Mouse (Mus musculus) ovary, postnatal 14 days (tissue): ENCODE results near the gene Ubxn11.

Experiments
- DNase-seq: peaks from one replicate; pipeline ENCODE4 v3.0.0; 2022; ENCODE audit warnings: low spot score

The Ubxn11 gene

DNA sequence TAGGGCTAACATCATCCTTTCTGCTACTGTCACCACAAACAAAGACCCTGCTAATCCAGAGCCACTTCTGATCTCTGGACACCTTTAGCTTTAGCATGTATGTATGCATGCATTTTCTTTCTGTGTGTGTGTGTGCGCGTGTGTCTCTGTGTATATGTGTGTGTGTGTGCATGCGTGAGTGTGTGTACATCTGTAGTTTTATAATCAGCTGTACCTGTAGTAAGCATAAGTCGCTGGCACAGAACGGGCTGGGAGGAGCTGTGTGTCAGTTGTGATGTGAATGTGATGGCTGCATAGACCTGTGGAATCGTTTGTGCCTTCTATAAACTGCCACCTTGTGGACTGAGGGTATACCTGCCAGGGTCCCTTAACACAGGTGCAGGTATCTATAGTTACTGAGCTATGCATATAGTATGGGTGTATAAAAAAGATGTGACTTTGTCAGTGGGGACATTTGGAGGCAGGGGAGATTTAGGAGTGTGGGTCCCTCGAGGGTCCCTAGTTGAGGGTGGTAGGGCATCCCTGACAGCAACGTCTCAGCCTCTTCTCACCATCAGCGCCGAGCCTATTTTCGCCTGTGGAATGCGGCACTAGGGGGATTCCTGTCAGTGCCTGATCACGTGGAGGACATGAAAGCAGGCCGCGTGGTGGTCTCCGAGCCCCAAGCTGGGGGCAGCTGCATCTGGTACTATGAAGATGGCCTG lies 11.7 kb upstream of the Ubxn11 start:
- DNase-seq, result no peak

- DNase-seq, result no peak
Observed at GRCm38 (mm10) chr4:134091225-134091529, 11.2 kb upstream of the Ubxn11 start.

DNA sequence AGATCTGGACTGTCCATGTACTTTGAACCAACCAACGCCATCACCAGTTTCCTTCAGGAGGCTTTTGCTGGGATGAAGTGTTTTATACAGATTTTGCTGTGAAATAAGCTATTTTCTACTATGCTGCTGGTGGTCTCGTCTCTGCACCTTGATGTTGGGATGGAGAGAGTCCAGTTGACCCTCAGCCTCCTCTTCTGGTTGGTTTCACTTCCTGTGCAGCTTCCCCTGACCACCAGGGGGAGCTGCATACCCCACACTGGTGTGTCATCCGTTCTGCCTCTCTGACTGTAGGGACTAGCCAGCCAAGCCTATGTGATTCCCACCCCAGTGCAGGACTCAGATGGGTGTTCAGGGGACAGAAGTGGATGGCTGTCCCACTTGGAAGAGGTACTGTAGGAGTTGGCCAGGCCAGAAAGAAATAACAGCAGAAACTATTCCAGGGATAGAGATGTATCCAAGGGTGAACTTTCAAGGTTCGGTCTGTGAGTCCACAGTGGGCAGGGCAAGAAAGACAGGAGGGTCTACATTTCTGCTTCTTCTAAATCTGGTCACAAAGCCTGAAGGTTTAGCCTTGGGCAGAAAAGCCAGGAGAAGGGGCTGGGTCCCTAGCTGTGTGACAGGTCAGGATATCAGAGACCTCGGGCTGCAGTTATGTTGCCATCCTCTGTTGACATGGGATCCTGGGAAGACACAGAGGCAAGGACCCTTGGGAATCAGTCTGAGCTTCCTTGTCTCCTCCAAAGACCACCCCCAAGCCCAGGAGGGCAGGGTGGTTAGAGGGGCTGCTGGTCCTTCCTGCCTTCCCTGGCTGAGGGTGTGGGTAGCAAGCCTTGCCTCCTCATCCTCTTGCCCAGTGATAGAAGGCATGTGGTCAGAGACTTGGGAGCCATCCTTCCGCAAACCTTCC lies 9.7 kb upstream of the Ubxn11 start:
- DNase-seq, result peak; percentile 25

GRCm38 (mm10) chr4:134094004-134094564 lies 8.3 kb upstream of the Ubxn11 start:
- DNase-seq, result no peak

GRCm38 (mm10) chr4:134094923-134095547 lies 7.3 kb upstream of the Ubxn11 start, which contains the start of gene Cd52:
TSS of gene Cd52 (minus strand) at chr4:134095082.
- no peak for DNase-seq

DNA sequence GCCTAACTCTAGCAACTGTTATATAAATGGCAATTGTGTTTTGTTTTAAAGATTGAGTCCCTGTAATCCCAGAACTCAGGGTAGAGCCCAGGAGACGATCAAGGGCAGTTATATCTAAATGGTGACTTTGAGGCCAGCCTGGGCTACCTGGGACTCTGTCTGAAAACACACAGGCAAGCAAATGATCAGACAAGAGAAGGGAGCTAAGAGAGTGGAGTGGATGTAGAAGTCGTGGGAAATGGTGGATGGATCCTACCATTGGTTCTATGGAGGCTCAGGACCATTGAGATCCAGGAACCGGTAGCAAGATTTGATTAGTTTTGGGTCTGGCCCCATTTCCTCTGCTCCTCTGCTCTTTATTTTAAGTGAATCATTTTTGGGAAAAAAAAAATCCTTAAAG lies 6.2 kb upstream of the Ubxn11 start:
- no peak for DNase-seq

DNA sequence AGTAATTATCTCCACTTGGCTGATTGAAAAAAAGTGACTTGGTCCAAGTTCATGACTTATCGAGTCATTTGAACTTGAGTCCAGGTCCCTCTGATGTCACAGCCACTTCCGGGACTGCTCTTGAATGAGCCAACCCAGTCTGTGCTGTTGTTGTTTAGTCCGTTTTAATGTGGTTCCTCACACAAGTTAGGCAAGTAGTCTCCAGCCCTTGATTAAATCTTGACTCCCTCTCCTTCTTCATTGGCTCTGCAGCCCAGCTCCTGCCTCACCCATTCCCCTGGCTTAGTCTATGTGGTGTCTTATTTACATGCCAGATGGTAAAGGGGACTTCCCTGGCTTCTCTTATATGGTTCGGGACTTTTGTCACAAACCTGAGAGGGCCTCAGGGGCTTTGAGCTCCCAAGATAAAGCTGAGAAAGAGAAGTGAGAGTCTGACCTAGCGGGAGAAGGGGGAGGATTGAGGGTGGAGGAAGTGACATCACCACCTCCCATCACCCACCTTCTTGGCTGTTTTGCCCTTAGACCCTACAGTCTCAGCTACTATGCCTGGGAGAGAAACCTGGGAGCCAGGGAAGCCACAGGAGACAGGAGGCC lies 5.3 kb upstream of the Ubxn11 start:
- DNase-seq, result no peak

DNA sequence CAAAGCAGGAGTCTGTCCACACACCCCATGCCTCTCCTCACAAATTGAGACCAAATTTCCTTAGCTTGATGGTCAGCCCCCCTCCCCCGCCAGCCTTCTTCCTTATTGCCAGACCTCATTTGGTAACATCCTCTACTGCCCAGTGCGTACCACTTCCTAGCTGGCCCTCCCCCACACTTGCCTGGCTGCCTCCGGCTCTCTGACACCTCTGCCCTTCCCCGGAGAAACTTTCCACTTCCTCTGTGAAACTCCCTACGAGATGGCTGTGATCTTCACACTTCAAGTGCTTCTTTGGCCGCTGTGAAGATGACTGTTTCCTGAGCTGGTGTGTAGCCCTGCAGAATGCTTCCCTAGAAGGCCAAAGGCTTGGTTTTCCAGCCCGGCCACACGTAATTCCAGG lies 3.7 kb upstream of the Ubxn11 start:
- DNase-seq, result no peak

GRCm38 (mm10) chr4:134100245-134100644 lies 2.1 kb upstream of the Ubxn11 start:
- DNase-seq, result no peak

GRCm38 (mm10) chr4:134102742-134103119 lies 361 bp downstream of the Ubxn11 start:
- DNase-seq, result no peak

DNA sequence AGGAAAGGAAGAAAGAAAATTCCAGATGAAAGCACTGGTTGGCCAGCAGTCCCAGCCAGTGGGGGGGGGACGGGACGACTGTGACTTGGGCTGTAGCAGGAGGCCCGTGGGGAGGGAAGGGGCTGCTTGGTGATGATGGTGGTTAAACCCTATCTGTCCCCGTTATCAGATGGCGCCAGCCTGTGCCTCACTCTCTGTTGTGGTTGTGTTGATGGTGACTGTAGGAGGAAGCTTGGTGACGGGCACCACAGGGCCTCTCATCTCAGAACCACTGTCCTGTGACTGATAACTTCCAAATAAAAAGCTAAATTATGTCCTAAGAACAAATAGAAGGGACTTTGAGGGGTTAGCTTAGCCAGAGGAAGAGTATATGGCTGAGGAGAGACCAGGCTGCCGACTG lies 3.7 kb downstream of the Ubxn11 start:
- no peak for DNase-seq

DNA sequence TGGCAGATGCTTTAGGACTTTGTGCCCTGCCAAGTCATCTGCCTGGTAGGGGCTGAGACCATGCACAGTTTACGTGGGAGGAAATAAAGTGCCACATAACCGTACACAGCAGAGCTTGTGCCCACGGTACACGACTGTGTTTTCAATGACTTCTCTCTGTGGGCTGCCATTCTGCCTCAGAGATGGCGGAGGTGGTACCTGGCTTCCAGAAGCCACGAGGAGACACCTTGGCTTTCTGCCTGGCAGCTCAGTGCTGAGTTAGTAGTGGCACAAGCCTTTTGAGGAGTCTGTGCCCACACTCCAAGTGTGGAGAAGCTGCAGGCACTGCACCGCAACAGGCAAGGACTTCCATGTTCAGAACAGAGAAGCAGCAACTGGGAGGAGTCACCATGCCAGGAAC lies 5.4 kb downstream of the Ubxn11 start:
- DNase-seq, result no peak

GRCm38 (mm10) chr4:134108196-134108595 lies 5.8 kb downstream of the Ubxn11 start:
- DNase-seq, result no peak

GRCm38 (mm10) chr4:134110653-134111052 lies 8.3 kb downstream of the Ubxn11 start:
- no peak for DNase-seq

GRCm38 (mm10) chr4:134112403-134112802 lies 10.0 kb downstream of the Ubxn11 start:
- DNase-seq, result no peak

DNA sequence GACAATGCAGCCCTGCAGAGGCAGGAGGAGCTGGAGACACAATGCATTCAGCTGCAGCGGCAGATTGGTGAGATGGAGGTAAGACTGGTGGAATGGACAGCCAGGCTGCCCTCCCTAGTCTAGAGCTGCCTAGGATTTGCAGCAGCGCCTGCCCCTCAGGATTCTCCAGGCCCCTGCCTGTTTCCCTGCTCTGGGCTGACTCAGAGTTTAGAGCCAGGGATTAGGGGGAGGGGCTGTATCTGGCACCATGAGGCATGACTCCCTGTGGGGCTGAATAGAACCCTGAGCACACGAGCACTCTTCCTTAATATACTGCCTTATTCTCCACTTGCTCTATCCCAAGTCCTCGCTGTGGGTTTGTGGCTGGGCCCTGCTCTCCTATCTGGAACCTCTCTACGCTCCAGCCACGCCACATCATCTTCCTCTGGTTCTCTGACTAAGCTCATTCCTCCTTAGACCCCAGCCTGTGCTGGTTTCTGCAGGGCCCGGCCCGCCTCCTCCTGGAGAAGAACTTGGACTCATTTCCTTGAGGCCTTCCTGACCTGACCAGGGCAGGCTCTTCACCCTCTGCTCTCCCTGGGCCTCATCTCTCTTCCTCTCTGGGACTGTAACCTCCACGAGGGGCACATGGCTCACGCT lies 11.1 kb downstream of the Ubxn11 start:
- DNase-seq, result no peak

GRCm38 (mm10) chr4:134114038-134114437 lies 11.7 kb downstream of the Ubxn11 start:
- DNase-seq, result no peak

GRCm38 (mm10) chr4:134115215-134116144 lies 13.1 kb downstream of the Ubxn11 start:
- no peak for DNase-seq

DNA sequence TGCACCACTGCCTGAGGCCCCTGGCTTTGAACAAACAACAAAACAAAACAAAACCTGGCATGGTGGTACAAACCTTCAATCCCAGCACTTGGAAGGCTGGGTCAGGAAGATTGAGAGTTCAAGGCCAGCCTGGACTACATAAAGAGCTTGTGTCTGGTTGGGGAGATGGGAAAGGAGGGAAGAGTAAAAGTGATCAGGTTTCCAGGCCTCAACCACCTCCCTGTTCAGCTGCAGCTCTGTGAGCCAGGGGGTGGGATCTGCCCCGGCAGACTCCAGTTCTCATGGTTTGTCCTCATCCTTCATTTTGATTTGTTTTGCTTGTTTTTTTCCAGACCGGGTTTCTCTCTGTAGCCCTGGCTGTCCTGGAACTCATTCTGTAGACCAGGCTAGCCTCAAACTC lies 14.1 kb downstream of the Ubxn11 start:
- no peak for DNase-seq

DNA sequence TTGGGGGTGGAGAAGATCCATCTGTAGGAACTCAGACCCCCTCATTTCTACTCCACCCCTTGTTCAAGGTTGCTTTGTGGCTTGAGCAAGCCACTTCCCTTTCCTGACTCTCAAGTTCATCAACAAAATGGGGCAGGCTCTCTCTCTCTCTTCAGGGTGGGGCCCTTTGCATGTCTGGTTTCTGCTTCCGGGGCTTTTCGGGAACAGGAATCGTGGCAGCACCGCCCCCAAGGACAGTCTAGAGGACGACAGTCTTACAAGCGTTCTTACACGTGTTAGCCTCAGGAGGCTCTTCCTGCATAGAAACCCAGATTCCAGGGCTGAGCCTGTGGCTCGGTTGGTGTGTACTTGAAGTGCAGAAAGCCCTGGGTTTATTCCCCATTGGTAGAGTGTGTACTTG lies 14.6 kb downstream of the Ubxn11 start:
- DNase-seq, result no peak
